Mouse (Mus musculus): Measurements from ENCODE around the gene Cabp1.

GRCm38 (mm10) chr5:115192828-115193195, 1.4 kb downstream of the Cabp1 start:
- TF ChIP-seq CTCF (IDR thresholded peaks at IDR 0.05; ENCODE audit: extremely low read depth, insufficient read depth, low read length) (no peak), POLR2A (IDR thresholded peaks at IDR 0.05; ENCODE audit: extremely low read depth, insufficient read depth, low read length) (no peak)
